Mouse (Mus musculus): Measurements from ENCODE around the gene Cntfr. TPM values are rescaled to one million over a fixed set of nuclear protein-coding genes. Genes with fewer than 3 reads are reported as not detected.
A peak's percentile ranks its signal among the peaks of the same experiment; 100 is the strongest.
"Not testable (repeated sequence)": the region's sequence is repeated elsewhere in the genome, so short reads cannot be mapped to it uniquely, and the experiment has no call there.

Cntfr gene
- polyA plus RNA-seq, 1 experiment from 2014 or later: 27.1 TPM

GRCm38 (mm10) chr4:41684131-41684930 is 12.6 kb downstream of the Cntfr start:
- not testable (repeated sequence) for H3K27me3 ChIP-seq (ENCODE audit: low read depth, poor library complexity, severe bottlenecking); H3K9me3 ChIP-seq (replicated peaks)
- H3K4me1 ChIP-seq: peaks cover 78% of the 10 kb centered on the region
- DNase-seq (ENCODE audit: low spot score): peak; percentile 78
- H3K36me3 ChIP-seq: peaks cover 38% of the 10 kb centered on the region
- under 1% methylated on average over 22 of the region's 27 CpGs for WGBS
- peak overlapping the region; percentile 41 for H3K4me3 ChIP-seq
- peak overlapping the region; percentile 89 for H3K27ac ChIP-seq (replicated peaks)

- Histone ChIP-seq H3K27ac (replicated peaks) (peak overlapping the region; percentile 85), H3K4me3 (peak overlapping the region; percentile 46), H3K4me1 (peaks cover 79% of the 10 kb centered on the region), H3K36me3 (peaks cover 48% of the 10 kb centered on the region)
- H3K27me3 ChIP-seq (ENCODE audit: low read depth, poor library complexity, severe bottlenecking); H3K9me3 ChIP-seq (replicated peaks): not testable (repeated sequence)
- peak; percentile 41 for DNase-seq (ENCODE audit: low spot score)
- WGBS: 0% methylated on average over 8 of the region's 27 CpGs
These were observed 13.6 kb downstream of the Cntfr start for GRCm38 (mm10) chr4:41683303-41683702.

GRCm38 (mm10) chr4:41682789-41683188 is 14.1 kb downstream of the Cntfr start:
- Histone ChIP-seq H3K9me3 (replicated peaks) (no peaks in the 10 kb centered on the region), H3K4me1 (peaks cover 83% of the 10 kb centered on the region), H3K36me3 (peaks cover 53% of the 10 kb centered on the region), H3K4me3 (peak overlapping the region; percentile 46), H3K27ac (replicated peaks) (peak overlapping the region; percentile 85), H3K27me3 (ENCODE audit: low read depth, poor library complexity, severe bottlenecking) (no peaks in the 10 kb centered on the region)
- peak; percentile 27 for DNase-seq (ENCODE audit: low spot score)
- WGBS: 17% methylated on average over 6 of the region's 6 CpGs

- DNase-seq (ENCODE audit: low spot score): no peak
- peaks cover 7% of the 10 kb centered on the region for H3K27me3 ChIP-seq (ENCODE audit: low read depth, poor library complexity, severe bottlenecking)
- 85% methylated on average over 10 of the region's 10 CpGs for WGBS
- peaks cover 59% of the 10 kb centered on the region for H3K36me3 ChIP-seq
- H3K27ac ChIP-seq (replicated peaks): peak overlapping the region; percentile 85
- peaks cover 83% of the 10 kb centered on the region for H3K4me1 ChIP-seq
- no peaks in the 10 kb centered on the region for H3K9me3 ChIP-seq (replicated peaks)
- peak overlapping the region; percentile 46; the same call in 1 of the 2 replicates for H3K4me3 ChIP-seq
These were observed 14.9 kb downstream of the Cntfr start for GRCm38 (mm10) chr4:41681947-41682346.

- Histone ChIP-seq H3K4me1 (peaks cover 83% of the 10 kb centered on the region), H3K36me3 (peaks cover 63% of the 10 kb centered on the region)
These were observed 15.7 kb downstream of the Cntfr start for GRCm38 (mm10) chr4:41681176-41681575.

GRCm38 (mm10) chr4:41679291-41679690 is 17.6 kb downstream of the Cntfr start:
- Histone ChIP-seq H3K27ac (replicated peaks) (peak overlapping the region; percentile 73), H3K9me3 (replicated peaks) (no peaks in the 10 kb centered on the region), H3K4me1 (peaks cover 87% of the 10 kb centered on the region), H3K4me3 (peak overlapping the region; percentile 7; the same call in 1 of the 2 replicates), H3K27me3 (ENCODE audit: low read depth, poor library complexity, severe bottlenecking) (peaks cover 16% of the 10 kb centered on the region), H3K36me3 (peaks cover 82% of the 10 kb centered on the region)
- WGBS: 50% methylated on average over 1 of the region's 2 CpGs
- DNase-seq (ENCODE audit: low spot score): no peak

More at GRCm38 (mm10) chr4:41681176-41681575, 15.7 kb downstream of the Cntfr start:
- Histone ChIP-seq H3K9me3 (replicated peaks) (no peaks in the 10 kb centered on the region), H3K27ac (replicated peaks) (peak overlapping the region; percentile 58; the same call in 1 of the 2 replicates), H3K27me3 (ENCODE audit: low read depth, poor library complexity, severe bottlenecking) (peaks cover 8% of the 10 kb centered on the region), H3K4me3 (no peak overlapping the region)
- no peak for DNase-seq (ENCODE audit: low spot score)
- WGBS: 70% methylated on average over 4 of the region's 4 CpGs

- H3K9me3 ChIP-seq (replicated peaks): no peaks in the 10 kb centered on the region
- peaks cover 20% of the 10 kb centered on the region for H3K27me3 ChIP-seq (ENCODE audit: low read depth, poor library complexity, severe bottlenecking)
- no peak for DNase-seq (ENCODE audit: low spot score)
- H3K4me1 ChIP-seq: peaks cover 87% of the 10 kb centered on the region
- WGBS: 79% methylated on average over 6 of the region's 6 CpGs
- H3K4me3 ChIP-seq: no peak overlapping the region
- H3K36me3 ChIP-seq: peaks cover 87% of the 10 kb centered on the region
- H3K27ac ChIP-seq (replicated peaks): peak overlapping the region; percentile 73
These were observed 18.0 kb downstream of the Cntfr start for GRCm38 (mm10) chr4:41678863-41679262.

- 58% methylated on average over 12 of the region's 13 CpGs for WGBS
- Histone ChIP-seq H3K9me3 (replicated peaks) (no peaks in the 10 kb centered on the region), H3K4me1 (peaks cover 93% of the 10 kb centered on the region), H3K4me3 (peak overlapping the region; percentile 20; the same call in 1 of the 2 replicates), H3K27me3 (ENCODE audit: low read depth, poor library complexity, severe bottlenecking) (peaks cover 22% of the 10 kb centered on the region), H3K27ac (replicated peaks) (peak overlapping the region; percentile 73), H3K36me3 (peaks cover 96% of the 10 kb centered on the region)
- DNase-seq (ENCODE audit: low spot score): no peak
These were observed 19.8 kb downstream of the Cntfr start for GRCm38 (mm10) chr4:41677006-41677629.

- H3K27me3 ChIP-seq (ENCODE audit: low read depth, poor library complexity, severe bottlenecking): peaks cover 22% of the 10 kb centered on the region
- peaks cover 98% of the 10 kb centered on the region for H3K36me3 ChIP-seq
- 0 out of 2 replicates have a peak overlapping the region, but pooled peaks have one; percentile 20 for H3K4me3 ChIP-seq
- peaks cover 94% of the 10 kb centered on the region for H3K4me1 ChIP-seq
- no peak for DNase-seq (ENCODE audit: low spot score)
- 76% methylated on average over 17 of the region's 17 CpGs for WGBS
- H3K9me3 ChIP-seq (replicated peaks): no peaks in the 10 kb centered on the region
- H3K27ac ChIP-seq (replicated peaks): peak overlapping the region; percentile 73
These were observed 20.5 kb downstream of the Cntfr start for GRCm38 (mm10) chr4:41676248-41677005.

- Histone ChIP-seq H3K27ac (replicated peaks) (peak overlapping the region; percentile 81), H3K9me3 (replicated peaks) (no peaks in the 10 kb centered on the region), H3K4me3 (no peak overlapping the region), H3K36me3 (peaks cover 100% of the 10 kb centered on the region), H3K27me3 (ENCODE audit: low read depth, poor library complexity, severe bottlenecking) (peaks cover 28% of the 10 kb centered on the region), H3K4me1 (peaks cover 76% of the 10 kb centered on the region)
- DNase-seq (ENCODE audit: low spot score): no peak
- WGBS: 65% methylated on average over 19 of the region's 19 CpGs
These were observed 23.7 kb downstream of the Cntfr start for GRCm38 (mm10) chr4:41673186-41673585.

- Histone ChIP-seq H3K4me3 (peak overlapping the region; percentile 23; the same call in 1 of the 2 replicates), H3K9me3 (replicated peaks) (no peaks in the 10 kb centered on the region), H3K36me3 (peaks cover 100% of the 10 kb centered on the region), H3K27me3 (ENCODE audit: low read depth, poor library complexity, severe bottlenecking) (peaks cover 27% of the 10 kb centered on the region), H3K4me1 (peaks cover 74% of the 10 kb centered on the region), H3K27ac (replicated peaks) (peak overlapping the region; percentile 81)
- whole genome bisulfite sequencing: 34% methylated on average over 8 of the region's 8 CpGs
- DNase-seq (ENCODE audit: low spot score): no peak
These were observed 24.3 kb downstream of the Cntfr start for GRCm38 (mm10) chr4:41672522-41672963.

- H3K4me3 ChIP-seq: peak overlapping the region; percentile 23; the same call in 1 of the 2 replicates
- H3K9me3 ChIP-seq (replicated peaks): no peaks in the 10 kb centered on the region
- peak overlapping the region; percentile 81 for H3K27ac ChIP-seq (replicated peaks)
- H3K36me3 ChIP-seq: peaks cover 100% of the 10 kb centered on the region
- peaks cover 22% of the 10 kb centered on the region for H3K27me3 ChIP-seq (ENCODE audit: low read depth, poor library complexity, severe bottlenecking)
- 8% methylated on average over 8 of the region's 8 CpGs for WGBS
- peaks cover 72% of the 10 kb centered on the region for H3K4me1 ChIP-seq
- DNase-seq (ENCODE audit: low spot score): peak; percentile 39
These were observed 24.9 kb downstream of the Cntfr start for GRCm38 (mm10) chr4:41671963-41672480.
